Comparison of ENCODE assay signal across 8 mouse cellular contexts in genomic region chr7:19714836-19715235, GRCm38 (mm10). TPM values are rescaled to one million over a fixed set of nuclear protein-coding genes. Genes with fewer than 3 reads are reported as not detected.
DNase-seq lines count a peak whose midpoint lies in the region; ATAC-seq and TF ChIP-seq lines count a peak whose summit lies in the region.

No protein-coding gene starts in this region.

- no peak for TF ChIP-seq CTCF in layer of hippocampus, adult 2 months (conservative IDR thresholded peaks at IDR 0.05)

- H3K27ac ChIP-seq in layer of hippocampus, adult 2 months = peak overlapping the region; percentile 95
- H3K27ac ChIP-seq in embryonic facial prominence, embryonic 11.5 days (replicated peaks; ENCODE audit: low read depth, low read length) = peak overlapping the region; percentile 52; the same call in 1 of the 2 replicates
- peak overlapping the region; percentile 75 for H3K27ac ChIP-seq in hindbrain, embryonic 15.5 days (replicated peaks)
- peak overlapping the region; percentile 73 for H3K27ac ChIP-seq in midbrain, embryonic 16.5 days (ENCODE audit: low read length)

- no peaks in the 10 kb centered on the region for H3K27me3 ChIP-seq in embryonic facial prominence, embryonic 11.5 days (ENCODE audit: control insufficient read depth, insufficient read depth, low read length)
- no peaks in the 10 kb centered on the region for H3K27me3 ChIP-seq in hindbrain, embryonic 15.5 days
- no peaks in the 10 kb centered on the region for H3K27me3 ChIP-seq in midbrain, embryonic 16.5 days (ENCODE audit: control insufficient read depth, insufficient read depth, low read depth, low read length)

- peak overlapping the region; percentile 88 for H3K9ac ChIP-seq in embryonic facial prominence, embryonic 11.5 days (replicated peaks; ENCODE audit: low read length)
- peak overlapping the region; percentile 79 for H3K9ac ChIP-seq in hindbrain, embryonic 15.5 days
- H3K9ac ChIP-seq in midbrain, embryonic 16.5 days (ENCODE audit: low read depth, low read length) = peak overlapping the region; percentile 97

- peak overlapping the region; percentile 85 for H3K4me2 ChIP-seq in embryonic facial prominence, embryonic 11.5 days (ENCODE audit: low read depth, low read length)
- H3K4me2 ChIP-seq in hindbrain, embryonic 15.5 days = peak overlapping the region; percentile 77
- H3K4me2 ChIP-seq in midbrain, embryonic 16.5 days (ENCODE audit: low read length) = peak overlapping the region; percentile 96

- no peaks in the 10 kb centered on the region for H3K9me3 ChIP-seq in embryonic facial prominence, embryonic 11.5 days (replicated peaks; ENCODE audit: control insufficient read depth, low read length)
- no peaks in the 10 kb centered on the region for H3K9me3 ChIP-seq in hindbrain, embryonic 15.5 days
- no peaks in the 10 kb centered on the region for H3K9me3 ChIP-seq in midbrain, embryonic 16.5 days (replicated peaks; ENCODE audit: control insufficient read depth, low read length, poor library complexity, severe bottlenecking)

- no peak for ATAC-seq in embryonic facial prominence, embryonic 11.5 days (replicated peaks; ENCODE audit: insufficient number of reproducible peaks, low FRiP score, low TSS enrichment, low read depth)
- ATAC-seq in hindbrain, embryonic 15.5 days (ENCODE audit: low FRiP score, low read depth) = no peak
- no peak for ATAC-seq in midbrain, embryonic 16.5 days
- ATAC-seq in monocyte, adult 5-6 weeks (replicated peaks; ENCODE audit: insufficient number of reproducible peaks, low FRiP score, low TSS enrichment, poor library complexity, severe bottlenecking) = no peak

- under 1% methylated on average over 39 of the region's 39 CpGs for WGBS in embryonic facial prominence, embryonic 11.5 days
- WGBS in hindbrain, embryonic 15.5 days = 0% methylated on average over 38 of the region's 39 CpGs
- under 1% methylated on average over 33 of the region's 39 CpGs for WGBS in midbrain, embryonic 16.5 days

- peaks cover 4% of the 10 kb centered on the region; the same call in 1 of the 2 replicates for H3K4me1 ChIP-seq in embryonic facial prominence, embryonic 11.5 days (ENCODE audit: control insufficient read depth, insufficient read depth, low read length)
- peaks cover 25% of the 10 kb centered on the region for H3K4me1 ChIP-seq in hindbrain, embryonic 15.5 days (replicated peaks)
- H3K4me1 ChIP-seq in midbrain, embryonic 16.5 days (ENCODE audit: control insufficient read depth, insufficient read depth, low read length) = peaks cover 19% of the 10 kb centered on the region

- H3K4me3 ChIP-seq in layer of hippocampus, adult 2 months = peak overlapping the region; percentile 95
- peak overlapping the region; percentile 99 for H3K4me3 ChIP-seq in embryonic facial prominence, embryonic 11.5 days (ENCODE audit: low read depth, low read length)
- peak overlapping the region; percentile 66 for H3K4me3 ChIP-seq in hindbrain, embryonic 15.5 days
- H3K4me3 ChIP-seq in midbrain, embryonic 16.5 days (ENCODE audit: low read depth, low read length) = peak overlapping the region; percentile 93

- H3K36me3 ChIP-seq in embryonic facial prominence, embryonic 11.5 days (replicated peaks; ENCODE audit: control insufficient read depth, insufficient read depth, low read depth, low read length) = no peaks in the 10 kb centered on the region; the same call in none of the 2 replicates
- H3K36me3 ChIP-seq in hindbrain, embryonic 15.5 days = peaks cover 25% of the 10 kb centered on the region
- H3K36me3 ChIP-seq in midbrain, embryonic 16.5 days (ENCODE audit: control insufficient read depth, insufficient read depth, low read length) = peaks cover 15% of the 10 kb centered on the region

- DNase-seq in layer of hippocampus, adult 2 months (ENCODE audit: low spot score in 2 of 2) = peak in 1 of 2 experiments; percentile 31
- DNase-seq in layer of hippocampus, postnatal 10 days (ENCODE audit: low spot score in 2 of 2) = no peak
- no peak for DNase-seq in embryonic facial prominence, embryonic 11.5 days (ENCODE audit: low spot score)
- DNase-seq in spleen, adult 18-20 months = no peak
- no peak for DNase-seq in testis, postnatal 14 days (ENCODE audit: low spot score)

RNA-seq across cellular contexts. Expression of gene Tomm40, which starts 0.4 kb away (rescaled TPM):
- total RNA-seq in layer of hippocampus, adult 2 months (2021) = 100 to 1,000 TPM; 110 TPM
- 100 to 1,000 TPM; 113 to 115 TPM for total RNA-seq in layer of hippocampus, postnatal 10 days (2021)
- 123 and 131 TPM in 2 replicates for polyA plus RNA-seq in embryonic facial prominence, embryonic 11.5 days (2014; fragmentation: Nextera tagmentation; extraction: Ambion mirVana)
- polyA plus RNA-seq in hindbrain, embryonic 15.5 days (2015; fragmentation: Nextera tagmentation; extraction: Ambion mirVana) = 155 and 158 TPM in 2 replicates
- 113 and 118 TPM in 2 replicates for polyA plus RNA-seq in midbrain, embryonic 16.5 days (2015; fragmentation: Nextera tagmentation; extraction: Ambion mirVana)
- total RNA-seq in monocyte, adult 5-6 weeks (2017) = 19.6 to 24.2 TPM (median 23.8 TPM) in 3 replicates

RNA-seq across cellular contexts. Expression of gene Apoe, which starts 15.8 kb away (rescaled TPM):
- total RNA-seq in layer of hippocampus, adult 2 months (2021) = 1,000 to 10,000 TPM; 2,242 to 2,264 TPM
- total RNA-seq in layer of hippocampus, postnatal 10 days (2021) = 1,000 to 10,000 TPM; 2,438 to 2,580 TPM
- 180 and 210 TPM in 2 replicates for polyA plus RNA-seq in embryonic facial prominence, embryonic 11.5 days (2014; fragmentation: Nextera tagmentation; extraction: Ambion mirVana)
- polyA plus RNA-seq in hindbrain, embryonic 15.5 days (2015; fragmentation: Nextera tagmentation; extraction: Ambion mirVana) = 624 and 744 TPM in 2 replicates
- polyA plus RNA-seq in midbrain, embryonic 16.5 days (2015; fragmentation: Nextera tagmentation; extraction: Ambion mirVana) = 350 and 686 TPM in 2 replicates
- total RNA-seq in monocyte, adult 5-6 weeks (2017) = 4,026 to 6,646 TPM (median 6,582 TPM) in 3 replicates

RNA-seq across cellular contexts. Expression of gene Apoc1, which starts 22.4 kb away (rescaled TPM):
- 1 to 10 TPM; 3.1 to 3.5 TPM for total RNA-seq in layer of hippocampus, adult 2 months (2021)
- 1 to 10 TPM; 4.3 to 6.5 TPM for total RNA-seq in layer of hippocampus, postnatal 10 days (2021)
- polyA plus RNA-seq in embryonic facial prominence, embryonic 11.5 days (2014; fragmentation: Nextera tagmentation; extraction: Ambion mirVana) = 5.4 and 6.1 TPM in 2 replicates
- 1.9 and 2.3 TPM in 2 replicates for polyA plus RNA-seq in hindbrain, embryonic 15.5 days (2015; fragmentation: Nextera tagmentation; extraction: Ambion mirVana)
- 0.96 and 1.0 TPM in 2 replicates for polyA plus RNA-seq in midbrain, embryonic 16.5 days (2015; fragmentation: Nextera tagmentation; extraction: Ambion mirVana)
- 10.9 to 16.5 TPM (median 12.4 TPM) in 3 replicates for total RNA-seq in monocyte, adult 5-6 weeks (2017)

RNA-seq across cellular contexts. Expression of gene Apoc4, which starts 33.6 kb away (rescaled TPM):
- not detected for total RNA-seq in layer of hippocampus, adult 2 months (2021)
- not detected for total RNA-seq in layer of hippocampus, postnatal 10 days (2021)
- polyA plus RNA-seq in embryonic facial prominence, embryonic 11.5 days (2014; fragmentation: Nextera tagmentation; extraction: Ambion mirVana) = not detected in 2 replicates
- not detected in 2 replicates for polyA plus RNA-seq in hindbrain, embryonic 15.5 days (2015; fragmentation: Nextera tagmentation; extraction: Ambion mirVana)
- polyA plus RNA-seq in midbrain, embryonic 16.5 days (2015; fragmentation: Nextera tagmentation; extraction: Ambion mirVana) = not detected in 2 replicates
- 0.48 TPM in 1 of 3 replicates, not detected in the others for total RNA-seq in monocyte, adult 5-6 weeks (2017)

RNA-seq across cellular contexts. Expression of gene Gm44805, which starts 33.6 kb away (rescaled TPM):
- total RNA-seq in layer of hippocampus, adult 2 months (2021) = not detected
- not detected for total RNA-seq in layer of hippocampus, postnatal 10 days (2021)
- not detected in 2 replicates for polyA plus RNA-seq in embryonic facial prominence, embryonic 11.5 days (2014; fragmentation: Nextera tagmentation; extraction: Ambion mirVana)
- polyA plus RNA-seq in hindbrain, embryonic 15.5 days (2015; fragmentation: Nextera tagmentation; extraction: Ambion mirVana) = not detected in 2 replicates
- polyA plus RNA-seq in midbrain, embryonic 16.5 days (2015; fragmentation: Nextera tagmentation; extraction: Ambion mirVana) = not detected in 2 replicates
- total RNA-seq in monocyte, adult 5-6 weeks (2017) = not detected in 3 replicates
